Mouse (Mus musculus) c-Kit-positive CD71-negative TER-119-negative erythroid progenitor cells, embryonic 14.5 days (primary cell): Measurements from ENCODE around the gene Faap20.
"Not testable (repeated sequence)": the region's sequence is repeated elsewhere in the genome, so short reads cannot be mapped to it uniquely, and the experiment has no call there.

ENCODE experiments used
- DNase-seq: peaks from one replicate; pipeline ENCODE4 v3.0.0-alpha.2; 2013; ENCODE audit warnings: low read depth

Gene Faap20

DNA sequence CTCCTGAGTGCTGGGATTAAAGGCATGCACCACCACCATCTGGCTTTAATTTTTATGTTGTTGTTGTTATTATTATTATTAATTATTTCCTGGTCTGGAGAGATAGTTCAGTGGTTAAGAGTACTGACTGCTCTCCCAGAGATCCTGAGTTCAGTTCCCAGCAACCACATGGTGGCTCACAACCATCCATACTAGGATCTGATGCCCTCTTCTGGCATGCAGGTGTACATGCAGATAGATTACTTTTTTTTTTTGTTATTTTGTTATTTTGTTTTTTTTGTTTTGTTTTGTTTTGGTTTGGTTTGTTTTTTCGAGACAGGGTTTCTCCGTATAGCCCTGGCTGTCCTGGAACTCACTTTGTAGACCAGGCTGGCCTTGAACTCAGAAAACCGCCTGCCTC, 1.5 kb upstream of the Faap20 start:
- not testable (repeated sequence) for DNase-seq

- peak; percentile 99 for DNase-seq
Observed at GRCm38 (mm10) chr4:155249257-155249647, 350 bp upstream of the Faap20 start.

GRCm38 (mm10) chr4:155250361-155251117, 937 bp downstream of the Faap20 start:
- DNase-seq = no peak

- DNase-seq = no peak
Observed at GRCm38 (mm10) chr4:155251147-155251546, 1.5 kb downstream of the Faap20 start.

- DNase-seq = no peak
Observed at GRCm38 (mm10) chr4:155252253-155252652, 2.7 kb downstream of the Faap20 start.

DNA sequence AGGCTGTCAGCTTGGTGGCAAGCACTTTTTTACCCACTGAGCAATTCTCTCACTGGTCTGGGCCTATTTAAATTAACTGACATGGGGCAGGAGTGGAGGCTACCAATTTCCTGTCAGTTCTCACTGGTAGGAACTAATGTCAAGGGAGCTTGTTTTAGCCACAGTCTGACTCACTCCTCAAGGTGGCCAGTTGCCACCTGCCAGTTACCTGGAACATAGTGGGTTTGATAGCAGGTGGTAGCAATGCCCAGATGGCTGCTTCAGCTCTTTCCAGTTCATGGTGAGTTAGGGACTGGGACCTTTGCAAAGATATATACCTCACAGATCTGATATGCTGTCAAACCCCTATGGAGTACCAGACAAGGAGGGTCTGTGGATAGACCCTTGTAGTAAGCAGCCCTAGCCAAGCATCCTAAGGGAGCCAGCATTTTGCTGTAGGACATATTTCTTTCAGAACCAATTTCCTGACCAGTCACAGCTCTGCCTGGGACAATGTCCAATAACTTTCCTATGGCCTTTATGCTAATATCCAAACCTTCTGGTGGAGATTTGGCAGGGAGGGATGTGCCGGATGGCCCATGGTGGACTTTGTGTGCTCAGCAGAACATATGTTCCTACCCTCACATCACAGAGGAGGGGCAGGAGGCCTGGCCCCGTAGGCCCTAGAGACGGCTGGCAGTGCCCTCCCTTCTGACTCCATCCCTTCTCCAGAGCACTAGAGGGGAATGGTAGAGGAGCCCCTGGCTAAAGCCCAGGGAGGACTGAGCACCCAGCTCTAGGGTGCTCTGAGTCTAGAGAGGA, 15.1 kb downstream of the Faap20 start:
- DNase-seq = no peak

DNA sequence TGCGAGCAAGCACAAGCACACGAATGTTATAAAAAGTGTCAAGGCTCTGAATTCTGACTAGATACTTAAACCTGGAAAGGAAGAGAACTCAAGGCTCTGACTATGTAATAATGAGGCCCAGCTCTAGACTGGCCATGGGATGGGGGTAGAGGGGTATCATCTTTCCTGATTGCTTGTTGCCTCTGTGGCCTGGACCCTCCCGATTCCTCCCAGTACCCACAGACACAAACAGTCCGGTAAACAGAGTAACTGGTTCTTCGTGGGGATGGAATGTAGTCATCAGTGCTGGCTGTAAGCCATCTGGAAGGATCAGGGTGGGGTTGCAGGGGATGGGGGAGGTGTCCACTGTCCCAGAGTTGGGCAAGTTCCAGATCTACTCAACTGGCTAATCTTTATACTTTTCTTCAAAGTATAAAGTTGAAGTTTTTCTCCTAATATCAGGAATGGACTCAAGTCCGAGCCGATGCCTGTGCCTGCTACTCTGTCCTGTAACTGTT, 17.5 kb downstream of the Faap20 start:
- DNase-seq = no peak

DNA sequence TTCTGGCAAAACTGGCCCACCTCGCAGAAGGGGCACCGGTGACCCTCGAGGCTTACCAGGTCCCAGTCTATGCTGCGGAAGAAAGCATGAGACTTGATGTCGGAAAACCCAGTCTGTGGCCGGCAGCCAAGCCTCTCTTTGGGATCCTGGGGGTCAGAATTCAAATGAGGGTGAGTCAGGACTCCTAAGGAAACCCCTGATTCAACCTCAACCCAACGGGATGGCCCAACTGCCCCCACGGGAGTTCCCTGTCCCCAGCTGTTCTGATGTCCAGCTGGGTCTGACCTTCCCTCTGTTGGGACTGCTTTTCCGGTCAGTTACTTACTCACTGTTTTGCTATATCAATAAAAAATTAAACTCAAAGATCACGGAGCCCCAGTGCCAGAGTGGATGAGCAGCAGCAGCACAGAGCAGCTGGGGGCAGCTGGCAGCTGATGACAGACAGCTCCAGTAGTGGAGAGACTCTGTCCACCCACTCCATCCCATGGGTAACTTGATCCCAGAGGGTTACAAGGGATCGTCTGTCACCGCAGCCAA, 18.1 kb downstream of the Faap20 start:
- no peak for DNase-seq

DNA sequence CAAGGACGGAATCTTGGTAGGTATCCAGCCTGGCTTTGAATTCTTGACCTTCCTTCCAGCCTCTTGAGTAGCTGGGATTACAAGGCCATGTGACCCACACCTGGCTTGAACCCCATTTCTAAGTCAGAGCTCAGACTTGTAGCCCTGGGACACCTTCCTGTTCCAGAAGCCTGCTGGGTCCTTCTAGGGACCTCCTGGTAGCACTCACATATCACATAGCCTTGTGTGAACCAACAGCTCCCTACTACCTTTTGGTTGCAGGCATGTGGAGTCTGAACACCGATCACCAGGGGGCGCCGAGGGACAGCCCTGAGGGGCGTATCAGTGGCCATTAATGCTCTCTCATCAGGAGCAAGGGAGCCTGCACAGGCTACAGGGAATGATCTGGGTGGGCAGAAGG, 18.8 kb downstream of the Faap20 start:
- peak; percentile 46 for DNase-seq

GRCm38 (mm10) chr4:155274451-155274850, 24.8 kb downstream of the Faap20 start:
- no peak for DNase-seq

DNA sequence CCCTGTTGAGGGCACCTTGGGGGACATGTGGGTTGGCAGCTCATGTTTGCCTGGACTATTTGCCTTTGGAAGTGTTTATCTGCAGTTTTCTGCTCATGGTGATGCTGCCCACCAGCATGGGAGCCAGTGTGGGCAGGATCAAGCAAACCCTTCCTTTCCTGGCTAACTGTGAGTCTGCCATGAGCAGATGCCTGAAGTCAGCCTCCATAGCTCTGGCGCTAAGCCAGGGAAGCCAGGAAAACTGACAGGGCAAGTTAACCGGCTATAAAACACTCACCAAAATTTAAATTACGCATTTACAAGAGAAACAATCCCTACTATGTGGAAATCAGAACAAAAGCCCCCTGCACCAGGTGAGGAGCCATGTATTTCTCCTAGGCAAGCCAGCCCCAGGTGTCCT, 25.2 kb downstream of the Faap20 start:
- no peak for DNase-seq

GRCm38 (mm10) chr4:155277963-155278362, 28.4 kb downstream of the Faap20 start:
- no peak for DNase-seq

DNA sequence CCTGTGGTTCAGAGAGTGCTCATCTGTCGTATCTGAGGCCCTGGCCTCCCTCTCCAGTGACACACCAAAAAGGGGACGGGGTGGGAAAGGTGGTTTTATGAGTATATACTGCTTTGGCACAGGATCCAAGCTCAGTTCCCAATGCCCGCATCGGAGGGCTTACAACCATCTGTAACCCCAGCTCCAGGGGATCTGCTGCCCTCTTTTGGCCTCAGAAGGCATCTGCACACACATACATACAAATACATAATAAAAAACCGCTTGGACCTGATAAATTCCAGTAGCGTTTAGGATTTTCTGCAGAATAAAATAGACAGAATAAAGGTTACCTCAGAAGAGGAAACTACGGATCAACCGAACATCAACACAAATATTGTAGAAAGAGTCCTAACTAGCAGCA, 29.5 kb downstream of the Faap20 start:
- no peak for DNase-seq

GRCm38 (mm10) chr4:155279926-155280767, 30.5 kb downstream of the Faap20 start:
- DNase-seq = peak; percentile 10

DNA sequence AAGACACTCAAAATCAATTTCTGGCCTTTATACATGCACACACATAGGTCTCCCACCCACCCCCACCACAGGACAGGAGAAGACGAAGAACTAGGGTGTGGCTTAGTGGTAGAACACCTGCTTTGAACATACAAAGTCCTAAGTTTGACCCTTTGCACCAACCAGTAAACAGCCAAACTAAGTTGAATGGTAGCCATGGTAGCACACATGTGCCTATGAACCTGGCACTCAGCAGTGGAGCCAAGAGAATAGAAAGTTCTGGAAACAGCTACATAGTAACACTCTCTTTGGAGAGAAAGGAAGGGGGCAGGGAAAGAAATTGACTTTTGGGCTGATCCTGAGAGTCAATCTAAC, 31.1 kb downstream of the Faap20 start:
- DNase-seq = no peak

DNA sequence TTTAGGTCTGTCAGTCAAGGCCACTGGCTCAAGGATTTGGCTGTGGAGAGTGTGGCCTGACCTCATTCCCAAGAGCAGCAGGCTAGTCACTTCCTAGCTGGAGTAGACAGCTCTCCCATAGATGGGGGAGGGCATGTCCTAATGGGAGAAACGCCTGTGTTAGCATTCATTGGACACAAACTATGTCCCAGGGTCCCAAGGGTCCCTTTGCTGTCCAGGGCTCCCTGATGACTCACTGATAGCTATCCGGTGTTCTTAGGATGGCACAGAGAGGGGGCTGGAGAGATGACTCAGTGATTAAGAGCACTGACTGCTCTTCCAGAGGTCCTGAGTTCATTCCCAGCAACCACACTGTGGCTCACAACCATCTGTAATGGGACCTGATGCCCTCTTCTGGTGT, 31.6 kb downstream of the Faap20 start:
- DNase-seq = no peak

GRCm38 (mm10) chr4:155281652-155282051, 32.0 kb downstream of the Faap20 start:
- peak; percentile 19 for DNase-seq

- no peak for DNase-seq
Observed at GRCm38 (mm10) chr4:155282231-155282630, 32.6 kb downstream of the Faap20 start.

DNA sequence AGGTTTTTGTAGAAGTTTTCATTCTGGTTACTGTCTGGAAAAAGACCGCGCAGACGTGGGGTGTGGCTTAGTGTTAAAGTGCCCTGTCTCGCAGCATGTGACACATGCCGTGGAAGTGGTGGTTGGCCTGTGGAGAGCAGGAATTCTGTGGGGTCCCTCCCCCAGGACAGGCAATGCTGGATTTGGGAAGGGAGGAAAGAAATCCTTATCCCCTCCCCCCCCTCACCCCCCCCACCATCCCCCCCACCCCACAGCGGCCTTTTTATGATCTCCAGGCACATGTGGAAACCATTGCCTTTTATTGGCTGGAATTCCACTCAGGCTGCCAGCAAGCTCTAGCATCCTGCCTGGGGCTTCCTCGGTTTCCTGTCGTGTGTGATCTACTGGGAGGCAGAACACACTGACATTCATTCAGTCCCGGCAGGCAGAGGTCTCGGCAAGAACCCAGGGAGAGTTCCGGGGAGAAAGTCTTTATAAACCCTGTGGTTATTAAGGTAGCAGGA, 33.5 kb downstream of the Faap20 start:
- DNase-seq = no peak

DNA sequence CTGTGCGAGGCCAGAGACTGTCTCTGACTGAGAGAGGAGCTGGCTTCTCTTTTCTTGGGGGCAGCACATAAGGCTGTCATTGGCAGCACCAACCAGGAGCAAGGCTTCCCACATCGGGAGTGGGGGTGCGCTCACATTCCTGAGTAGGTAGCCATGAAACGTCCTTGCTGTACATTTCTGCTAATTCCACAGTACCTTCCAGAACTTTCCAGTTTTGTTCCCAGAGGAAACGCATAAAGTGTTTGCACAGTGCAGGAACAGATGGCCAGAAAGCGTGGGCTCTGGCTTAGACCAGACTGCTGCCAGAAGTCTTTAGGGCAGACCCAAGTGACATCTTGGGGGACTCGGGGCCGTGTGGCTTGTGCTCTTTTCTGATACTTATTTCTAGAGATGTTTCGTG, 34.0 kb downstream of the Faap20 start:
- no peak for DNase-seq

- DNase-seq = no peak
Observed at GRCm38 (mm10) chr4:155284521-155285379, 35.1 kb downstream of the Faap20 start.
